Mouse (Mus musculus) right cerebral cortex, postnatal 10 days (tissue): ENCODE measurements at regions not wholly inside any gene's neighbourhood (a gene's known extent, or its start where the extent isn't known, plus 50 kb on each side); places are given as distances from the start of the nearest gene placed in this dataset.

Experiments
- DNase-seq, 2 experiments: peaks; one replicate each; pipeline ENCODE4 v3.0.0; 2021; ENCODE audit warnings: low spot score in 2 of 2

DNA sequence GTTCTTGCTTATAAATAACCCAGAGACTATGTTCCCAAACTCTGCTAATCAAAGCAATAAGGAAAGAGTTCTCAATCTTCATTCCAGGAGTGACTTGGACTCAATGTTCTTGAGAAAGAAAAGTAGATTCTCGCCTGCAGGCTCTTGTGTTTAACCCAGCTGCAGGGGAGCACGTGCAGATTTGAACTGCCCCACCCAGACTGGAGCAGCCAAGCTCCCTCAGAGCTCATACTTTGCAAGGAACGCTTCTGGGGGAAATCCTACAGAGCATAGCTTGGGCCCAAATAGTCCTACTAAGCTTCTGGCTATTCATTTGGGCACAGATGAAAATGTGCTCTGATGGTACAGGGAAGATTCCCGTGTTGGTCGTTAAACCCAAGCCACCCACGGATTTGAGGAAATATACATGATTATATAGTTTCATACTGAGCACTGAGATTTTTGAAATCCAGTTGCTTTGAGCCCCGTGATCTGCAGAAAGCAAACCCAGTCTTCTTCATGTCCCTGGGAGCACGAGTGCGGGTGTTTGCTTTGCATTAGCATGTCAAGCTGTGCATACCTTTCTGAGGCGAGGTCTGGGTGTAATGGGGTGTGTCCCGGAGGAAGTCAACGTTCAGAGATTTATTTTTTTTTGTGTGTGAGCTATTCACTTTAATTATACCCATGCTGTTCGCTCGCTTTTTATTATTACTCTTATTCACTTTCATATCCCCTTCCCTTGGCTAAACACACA lies 99.1 kb upstream of the Trp63 start:
- no peak for DNase-seq

DNA sequence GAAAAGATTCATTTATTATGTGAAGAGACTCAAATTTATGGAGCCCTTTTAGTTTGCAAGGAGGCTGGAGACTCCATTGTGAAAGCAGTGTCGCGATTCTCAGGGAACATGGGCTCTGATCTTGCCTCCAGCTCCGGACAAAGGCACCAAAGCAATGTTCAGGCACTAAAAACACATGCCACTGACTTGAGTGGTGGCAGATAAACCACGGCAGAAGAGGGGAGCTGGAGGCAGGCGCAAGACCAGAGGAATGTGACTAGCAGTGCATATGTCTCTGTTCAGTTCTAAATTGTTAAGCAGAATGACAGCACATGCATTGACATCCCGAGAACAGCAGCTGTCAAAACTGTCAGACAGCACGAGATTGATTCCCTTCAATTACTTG lies 98.5 kb upstream of the Trp63 start:
- no peak for DNase-seq

DNA sequence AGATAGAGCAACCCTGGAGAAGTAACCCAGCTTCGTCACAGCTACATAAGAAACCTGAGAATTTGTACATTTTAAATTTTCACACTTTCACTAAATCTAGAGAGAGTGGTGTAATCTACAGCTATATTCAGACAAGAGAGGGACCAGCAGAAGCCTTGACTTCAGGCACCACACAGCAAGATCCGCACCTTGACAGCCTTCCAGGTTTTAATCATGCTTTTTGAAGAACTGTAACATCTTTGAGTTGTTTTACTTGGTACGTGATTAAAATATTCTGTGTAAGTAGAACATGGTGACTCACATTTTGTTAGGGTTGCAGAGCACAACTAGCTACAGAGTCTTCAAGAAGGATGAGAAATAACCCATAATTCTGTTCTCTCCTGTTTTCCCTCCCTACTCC lies 97.6 kb upstream of the Trp63 start:
- no peak for DNase-seq

DNA sequence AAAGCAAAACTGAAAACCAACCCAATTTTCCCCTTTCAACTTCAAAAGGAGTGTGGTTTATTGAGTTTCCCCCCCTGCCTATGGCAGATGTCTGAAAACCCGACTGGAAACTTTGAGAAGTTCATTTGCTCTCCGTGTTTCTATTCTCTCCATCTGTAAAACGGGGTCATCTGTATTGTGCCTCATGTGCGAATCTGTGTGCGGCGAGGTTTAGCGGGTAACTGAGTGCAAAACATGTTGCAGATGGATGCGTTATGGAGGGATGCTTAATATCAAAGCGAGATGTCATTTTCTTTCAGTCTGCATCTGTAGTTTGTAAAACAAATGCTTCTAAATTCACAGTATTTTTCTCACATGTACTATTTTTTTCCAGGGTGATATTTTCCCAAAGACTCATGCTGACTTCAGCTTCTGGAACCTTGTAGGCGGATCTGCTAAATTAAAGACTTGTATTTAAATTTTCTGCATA lies 95.7 kb upstream of the Trp63 start:
- DNase-seq, result peak; percentile 36 to 58

GRCm38 (mm10) chr16:25597435-25597834 lies 86.1 kb upstream of the Trp63 start:
- DNase-seq, result no peak

DNA sequence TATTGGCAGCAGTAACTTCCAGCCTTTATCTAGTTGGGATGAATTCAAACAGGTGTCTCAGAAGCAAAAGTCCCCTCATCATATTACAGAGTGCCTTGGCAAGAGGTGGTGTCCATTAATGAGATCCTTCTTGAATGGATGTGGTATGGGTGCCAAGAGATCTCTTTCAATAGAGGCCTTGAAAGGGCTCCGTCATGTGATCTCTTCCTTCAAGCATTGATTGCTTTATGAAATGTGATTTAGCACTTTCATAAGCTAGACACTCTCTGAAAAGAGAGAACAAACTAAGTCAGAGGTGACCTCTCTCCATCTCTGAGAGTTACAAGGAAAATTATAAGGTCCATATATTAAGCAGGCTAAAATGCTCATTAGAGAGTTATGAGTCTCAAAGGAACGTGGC lies 80.4 kb upstream of the Trp63 start:
- DNase-seq, result no peak

GRCm38 (mm10) chr16:25615229-25615628 lies 68.3 kb upstream of the Trp63 start:
- no peak for DNase-seq

GRCm38 (mm10) chr16:25615646-25616045 lies 67.9 kb upstream of the Trp63 start:
- no peak for DNase-seq

DNA sequence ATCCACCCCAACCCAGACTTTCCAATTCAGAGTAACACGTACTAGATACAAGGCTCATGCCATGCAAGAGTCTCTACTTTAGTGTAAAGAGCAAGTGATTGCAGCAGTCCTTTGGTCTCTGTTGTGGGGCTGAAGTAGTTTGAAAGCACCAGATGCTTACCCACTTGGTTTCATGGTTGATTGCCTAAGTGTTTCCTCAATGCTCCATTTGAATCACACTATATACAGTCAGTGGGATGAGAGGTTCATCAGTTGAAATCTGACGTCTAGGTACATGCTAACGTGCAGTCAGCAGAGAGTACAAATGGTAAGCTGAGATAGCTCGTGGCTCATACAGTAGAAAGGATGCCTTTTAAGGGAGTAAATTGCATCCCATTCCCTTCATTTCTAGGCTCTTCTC lies 64.7 kb upstream of the Trp63 start:
- no peak for DNase-seq

DNA sequence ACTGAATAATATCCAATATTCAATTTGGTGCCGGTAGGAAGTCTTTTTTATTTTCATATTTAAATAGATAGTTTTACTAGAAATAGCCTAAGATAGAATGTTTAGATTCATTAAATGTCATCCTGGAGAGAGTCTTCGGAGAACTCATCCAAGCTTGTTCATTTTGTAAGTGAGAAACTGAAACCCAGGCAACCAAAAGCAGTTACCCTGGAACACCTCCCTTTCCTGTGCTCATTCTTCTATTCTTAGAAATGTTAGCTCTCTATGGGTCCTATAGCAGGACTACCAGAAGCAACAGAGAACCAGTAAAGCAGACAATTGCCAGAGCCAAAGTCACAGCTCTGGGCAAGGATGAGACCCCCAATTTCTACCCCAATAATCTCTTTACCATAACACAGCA lies 60.9 kb upstream of the Trp63 start:
- DNase-seq, result peak in 1 of 2 experiments; percentile 29

DNA sequence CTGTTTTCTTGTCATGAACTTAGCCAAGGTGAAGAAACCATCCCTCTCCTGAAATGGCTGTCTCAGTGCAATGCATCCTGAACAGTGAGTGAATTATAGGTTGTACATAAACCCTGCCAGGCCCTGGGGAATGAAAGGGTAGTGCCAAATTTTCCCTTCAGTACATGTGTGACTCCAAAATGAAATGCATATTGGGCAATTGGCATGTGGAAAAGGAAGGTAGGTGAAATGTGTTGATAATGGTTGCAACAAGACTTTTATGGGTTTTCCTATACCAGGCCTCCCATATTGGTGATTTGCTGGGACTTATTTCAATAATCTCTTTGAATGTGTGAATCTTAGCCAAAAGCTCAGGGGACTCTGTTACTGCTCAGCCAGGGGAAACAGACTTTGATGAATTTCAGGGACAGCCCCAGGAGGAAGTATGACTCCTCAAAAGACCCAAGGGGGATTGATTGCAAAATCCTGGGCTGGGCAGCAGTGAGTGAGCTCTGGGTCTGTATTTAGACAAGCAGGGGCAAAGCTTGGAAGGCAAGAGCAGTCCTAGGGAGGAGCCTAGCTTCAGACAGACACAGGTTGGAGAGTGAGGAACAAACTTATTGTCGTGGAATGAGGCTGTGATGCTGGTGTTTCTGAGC lies 59.5 kb upstream of the Trp63 start:
- no peak for DNase-seq

- DNase-seq, result no peak
Observed at GRCm38 (mm10) chr16:25629750-25630149, 53.8 kb upstream of the Trp63 start.

GRCm38 (mm10) chr16:25631139-25631716 lies 52.3 kb upstream of the Trp63 start:
- DNase-seq, result no peak
